Mouse (Mus musculus) MEL (cell line): ENCODE data around the gene Sub1. TPM values are rescaled to one million over a fixed set of nuclear protein-coding genes. Genes with fewer than 3 reads are reported as not detected.

Source experiments
- DNase-seq: peaks from one replicate; pipeline ENCODE4 v3.0.0; 2011; ENCODE audit warnings: low read depth, low spot score
- H3K27ac ChIP-seq: 2 replicates; pipeline ENCODE4 v1.5.1; 2012; ENCODE audit warnings: low read depth, mild to moderate bottlenecking, control low read depth, low read length, moderate library complexity; ENCODE audit not compliant: control insufficient read depth
- H3K27me3 ChIP-seq, 2 experiments: fragments of 150-350 bp in 1 of 2; sonication (generic) in 1 of 2; 2 replicates each; pipeline ENCODE4 v1.6.1; 2012; ENCODE audit warnings: low read length in 2 of 2, mild to moderate bottlenecking in 2 of 2, improper control_type of control experiment in 1 of 2, moderate library complexity in 1 of 2; ENCODE audit not compliant: insufficient read depth in 2 of 2, control insufficient read depth in 1 of 2
- H3K36me3 ChIP-seq, 2 experiments: 2 replicates each; pipeline ENCODE4 v1.6.1; 2012 to 2014; ENCODE audit warnings: low read length in 2 of 2, improper control_type of control experiment in 1 of 2, inconsistent platforms in 1 of 2, mild to moderate bottlenecking in 1 of 2; ENCODE audit not compliant: insufficient read depth in 2 of 2, control insufficient read depth in 1 of 2
- H3K4me1 ChIP-seq, 2 experiments: fragments of 150-350 bp in 1 of 2; sonication (generic) in 1 of 2; 2 replicates each; pipeline ENCODE4 v1.6.1; 2012; ENCODE audit warnings: low read length in 2 of 2, improper control_type of control experiment in 1 of 2, mild to moderate bottlenecking in 1 of 2; ENCODE audit not compliant: insufficient read depth in 2 of 2, control insufficient read depth in 1 of 2
- H3K4me3 ChIP-seq, 2 experiments: fragments of 150-350 bp in 1 of 2; sonication (generic) in 1 of 2; 2 replicates each; pipeline ENCODE4 v1.5.1; 2012; ENCODE audit warnings: low read depth in 2 of 2, low read length in 2 of 2, mild to moderate bottlenecking in 2 of 2, moderate library complexity in 2 of 2, control low read depth in 1 of 2, improper control_type of control experiment in 1 of 2; ENCODE audit not compliant: control insufficient read depth in 1 of 2, insufficient read depth in 1 of 2
- H3K79me2 ChIP-seq: 2 replicates; pipeline ENCODE4 v1.6.1; 2012; ENCODE audit warnings: mild to moderate bottlenecking, low read length, moderate library complexity; ENCODE audit not compliant: control insufficient read depth, poor library complexity, insufficient read depth
- H3K9ac ChIP-seq: 2 replicates; pipeline ENCODE4 v1.6.1; 2012; ENCODE audit warnings: low read depth, mild to moderate bottlenecking, control low read depth, low read length, moderate library complexity; ENCODE audit not compliant: control insufficient read depth, poor library complexity, severe bottlenecking
- H3K9me3 ChIP-seq: fragments of 150-350 bp; sonication (generic); replicated peaks from 2 replicates; pipeline ENCODE4 v1.6.1; 2012; ENCODE audit warnings: mild to moderate bottlenecking, low read length, improper control_type of control experiment, moderate library complexity; ENCODE audit not compliant: insufficient read depth
- BHLHE40 ChIP-seq: IDR thresholded peaks from 2 replicates; pipeline ENCODE4 v1.6.1; 2012; ENCODE audit warnings: low read depth, mild to moderate bottlenecking, inconsistent platforms, low read length, improper control_type of control experiment, borderline replicate concordance
- CTCF ChIP-seq, 3 experiments: IDR thresholded peaks in 2 of 3; conservative IDR thresholded peaks in 1 of 3; 2 replicates each; pipeline ENCODE4 v1.5.1; 2011 to 2012; ENCODE audit warnings: low read length in 3 of 3, low read depth in 2 of 3, mild to moderate bottlenecking in 2 of 3, improper control_type of control experiment in 1 of 3, inconsistent platforms in 1 of 3, mixed read lengths in 1 of 3, moderate library complexity in 1 of 3; ENCODE audit not compliant: control insufficient read depth in 1 of 3, insufficient read depth in 1 of 3, poor library complexity in 1 of 3, severe bottlenecking in 1 of 3
- ELF1 ChIP-seq: IDR thresholded peaks from 2 replicates; pipeline ENCODE4 v1.6.1; 2014; ENCODE audit warnings: low read depth, mild to moderate bottlenecking, inconsistent platforms, low read length, improper control_type of control experiment, moderate library complexity
- ETS1 ChIP-seq: IDR thresholded peaks from 2 replicates; pipeline ENCODE4 v1.6.1; 2012; ENCODE audit warnings: low read depth, mild to moderate bottlenecking, inconsistent platforms, low read length, improper control_type of control experiment, moderate library complexity
- GATA1 ChIP-seq: IDR thresholded peaks from 2 replicates; pipeline ENCODE4 v1.6.1; 2011; ENCODE audit warnings: low read depth, low read length, improper control_type of control experiment
- HCFC1 ChIP-seq: IDR thresholded peaks from 2 replicates; pipeline ENCODE4 v1.6.1; 2012; ENCODE audit warnings: low read depth, mild to moderate bottlenecking, inconsistent platforms, low read length, improper control_type of control experiment, moderate library complexity
- KAT2A ChIP-seq: conservative IDR thresholded peaks from 2 replicates; pipeline ENCODE4 v1.6.1; 2012; ENCODE audit warnings: low read depth, low read length, improper control_type of control experiment, inconsistent platforms
- MAFK ChIP-seq: IDR thresholded peaks from 2 replicates; pipeline ENCODE4 v1.6.1; 2011; ENCODE audit warnings: low read depth, mild to moderate bottlenecking, low read length, improper control_type of control experiment, borderline replicate concordance
- MAZ ChIP-seq: IDR thresholded peaks from 2 replicates; pipeline ENCODE4 v1.6.1; 2012; ENCODE audit warnings: low read depth, mild to moderate bottlenecking, inconsistent platforms, low read length, improper control_type of control experiment
- MEF2A ChIP-seq: IDR thresholded peaks from 2 replicates; pipeline ENCODE4 v1.6.1; 2014; ENCODE audit warnings: low read depth, mild to moderate bottlenecking, inconsistent platforms, low read length, improper control_type of control experiment; ENCODE audit not compliant: poor library complexity, insufficient replicate concordance, severe bottlenecking; ENCODE audit errors: extremely low read depth
- MXI1 ChIP-seq: IDR thresholded peaks from 2 replicates; pipeline ENCODE4 v1.6.1; 2011; ENCODE audit warnings: mild to moderate bottlenecking, low read depth, low read length, improper control_type of control experiment
- MYC ChIP-seq: IDR thresholded peaks from 2 replicates; pipeline ENCODE4 v1.6.1; 2011; ENCODE audit warnings: low read depth, mild to moderate bottlenecking, low read length, improper control_type of control experiment, moderate library complexity
- NELFE ChIP-seq: IDR thresholded peaks from 2 replicates; pipeline ENCODE4 v1.6.1; 2011; ENCODE audit warnings: low read depth, low read length, improper control_type of control experiment
- NRF1 ChIP-seq: IDR thresholded peaks from 2 replicates; pipeline ENCODE4 v1.6.1; 2014; ENCODE audit warnings: low read depth, mild to moderate bottlenecking, inconsistent platforms, low read length, improper control_type of control experiment, moderate library complexity; ENCODE audit not compliant: poor library complexity, insufficient read depth, severe bottlenecking
- POLR2AphosphoS2 ChIP-seq: IDR thresholded peaks from 2 replicates; pipeline ENCODE4 v1.6.1; 2011; ENCODE audit warnings: low read length, improper control_type of control experiment
- POLR2AphosphoS5 ChIP-seq: IDR thresholded peaks from 2 replicates; pipeline ENCODE4 v1.6.1; 2012; ENCODE audit warnings: low read depth, borderline replicate concordance, mild to moderate bottlenecking, inconsistent platforms, low read length, moderate library complexity, mixed read lengths
- RCOR1 ChIP-seq: IDR thresholded peaks from 2 replicates; pipeline ENCODE4 v1.6.1; 2012; ENCODE audit warnings: low read depth, mild to moderate bottlenecking, inconsistent platforms, low read length, improper control_type of control experiment
- SIN3A ChIP-seq: IDR thresholded peaks from 2 replicates; pipeline ENCODE4 v1.6.1; 2012; ENCODE audit warnings: low read length, improper control_type of control experiment, inconsistent platforms
- SMC3 ChIP-seq: IDR thresholded peaks from 2 replicates; pipeline ENCODE4 v1.6.1; 2011; ENCODE audit warnings: low read depth, low read length, improper control_type of control experiment
- TAL1 ChIP-seq: IDR thresholded peaks from 2 replicates; pipeline ENCODE4 v1.6.1; 2012; ENCODE audit warnings: mild to moderate bottlenecking, inconsistent platforms, low read length, moderate library complexity, mixed read lengths
- USF1 ChIP-seq: IDR thresholded peaks from 2 replicates; pipeline ENCODE4 v1.6.1; 2014; ENCODE audit warnings: low read depth, mild to moderate bottlenecking, inconsistent platforms, low read length, improper control_type of control experiment, moderate library complexity
- USF2 ChIP-seq, 2 experiments: IDR thresholded peaks; 2 replicates each; pipeline ENCODE4 v1.6.1; 2011 to 2012; ENCODE audit warnings: improper control_type of control experiment in 2 of 2, low read length in 2 of 2, borderline replicate concordance in 1 of 2, inconsistent platforms in 1 of 2, low read depth in 1 of 2, mild to moderate bottlenecking in 1 of 2; ENCODE audit not compliant: insufficient read depth in 1 of 2
- ZC3H11A ChIP-seq: IDR thresholded peaks from 2 replicates; pipeline ENCODE4 v1.6.1; 2012; ENCODE audit warnings: low read depth, mild to moderate bottlenecking, inconsistent platforms, low read length, improper control_type of control experiment
- ZKSCAN1 ChIP-seq: IDR thresholded peaks from 2 replicates; pipeline ENCODE4 v1.6.1; 2012; ENCODE audit warnings: low read depth, mild to moderate bottlenecking, inconsistent platforms, low read length, improper control_type of control experiment, moderate library complexity
- ZMIZ1 ChIP-seq: IDR thresholded peaks from 2 replicates; pipeline ENCODE4 v1.6.1; 2012; ENCODE audit warnings: low read depth, mild to moderate bottlenecking, inconsistent platforms, low read length, improper control_type of control experiment, moderate library complexity
- ZNF384 ChIP-seq: IDR thresholded peaks from 2 replicates; pipeline ENCODE4 v1.6.1; 2012; ENCODE audit warnings: low read depth, mild to moderate bottlenecking, inconsistent platforms, low read length, improper control_type of control experiment
- polyA plus RNA-seq, 2 experiments: library from polyadenylated mRNA; stranded (reverse) in 1 of 2; unstranded in 1 of 2; fragments of >175 nt in 1 of 2; fragments of >200 nt in 1 of 2; gene quantifications; 2 replicates each; pipeline versions ENCODE4 v1.2.1 to v1.2.4; 2012; ENCODE audit warnings: low replicate concordance in 2 of 2, low read depth in 1 of 2; ENCODE audit not compliant: insufficient read length in 2 of 2, insufficient read depth in 1 of 2, missing spikeins in 1 of 2
- total RNA-seq: library from RNA; depleted of rRNA; stranded (reverse); fragments of 300-350 nt; gene quantifications from 2 replicates; pipeline ENCODE4 v1.2.3, GENCODE M21; 2012

Sub1 gene
- total and polyA plus RNA-seq, 3 experiments = 369 to 710 TPM; not detected in 1

DNA sequence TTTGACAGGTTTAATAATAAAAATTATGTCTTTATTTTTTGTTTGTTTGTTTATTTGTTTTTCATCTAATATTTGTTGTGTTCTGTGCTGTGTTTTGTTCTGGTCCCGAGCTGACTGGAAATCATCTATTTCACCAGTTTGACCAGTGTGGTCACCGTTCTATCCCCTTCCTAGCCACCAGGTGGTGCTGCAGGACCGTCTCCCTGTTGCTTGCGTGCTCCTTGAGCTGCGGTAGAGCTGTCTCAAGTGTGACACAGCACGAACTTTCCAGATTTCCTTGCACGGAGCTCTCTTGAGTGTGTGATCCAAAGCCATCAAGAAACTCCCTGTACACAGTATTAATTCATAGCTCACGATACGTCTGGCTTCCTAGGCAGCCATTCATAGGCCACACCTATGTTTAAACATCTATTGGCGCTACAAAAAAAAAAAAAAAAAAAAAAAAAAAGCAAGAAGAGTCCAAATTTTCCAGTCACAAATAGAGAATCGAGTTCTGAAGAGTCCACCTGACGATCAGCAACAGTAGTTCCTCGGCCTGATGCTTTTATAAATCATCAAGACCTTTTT is 24.8 kb downstream of the Sub1 start:
- Histone ChIP-seq H3K36me3 (peaks cover 0 to 3% of the 10 kb centered on the region in 2 experiments; a peak in 1 of 4 replicates), H3K9ac (peak overlapping the region; percentile 41; the same call in 1 of the 2 replicates), H3K79me2 (no peaks in the 10 kb centered on the region), H3K9me3 (no peaks in the 10 kb centered on the region), H3K4me1 (peaks cover 0 to 5% of the 10 kb centered on the region in 2 experiments; a peak in 2 of 4 replicates), H3K27me3 (no peaks in the 10 kb centered on the region), H3K4me3 (no peak overlapping the region; a peak in 1 of 4 replicates), H3K27ac (no peak overlapping the region)
- TF ChIP-seq TAL1 = no peak
- TF ChIP-seq RCOR1 = no peak
- no peak for TF ChIP-seq POLR2AphosphoS2
- TF ChIP-seq MEF2A = no peak
- TF ChIP-seq MAFK = no peak
- TF ChIP-seq HCFC1 = no peak
- TF ChIP-seq ZKSCAN1 = no peak
- TF ChIP-seq ZNF384 = peak; percentile 87
- TF ChIP-seq SMC3 = peak; percentile 100
- no peak for TF ChIP-seq ELF1
- no peak; the same call in 1 of the 2 replicates for TF ChIP-seq GATA1
- TF ChIP-seq NELFE = no peak
- no peak for TF ChIP-seq USF1
- no peak for TF ChIP-seq ETS1
- no peak for TF ChIP-seq USF2 (IDR thresholded peaks at IDR 0.05; ENCODE audit: borderline replicate concordance in 1 of 2, insufficient read depth in 1 of 2, low read depth in 1 of 2, low read length in 2 of 2)
- peak; percentile 99 to 100 (median 99) for TF ChIP-seq CTCF (IDR thresholded peaks at IDR 0.05 in 2 of 3, conservative IDR thresholded peaks at IDR 0.05 in 1 of 3; ENCODE audit: control insufficient read depth in 1 of 3, insufficient read depth in 1 of 3, low read depth in 2 of 3, low read length in 3 of 3, poor library complexity in 1 of 3, severe bottlenecking in 1 of 3)
- TF ChIP-seq BHLHE40 = no peak
- no peak for TF ChIP-seq MYC
- TF ChIP-seq SIN3A = peak; percentile 54; the same call in 1 of the 2 replicates
- no peak for TF ChIP-seq POLR2AphosphoS5
- TF ChIP-seq ZMIZ1 = no peak
- no peak for TF ChIP-seq KAT2A
- TF ChIP-seq ZC3H11A = peak; percentile 99
- TF ChIP-seq MXI1 = no peak; the same call in 1 of the 2 replicates
- TF ChIP-seq NRF1 = no peak
- no peak for TF ChIP-seq MAZ
- DNase-seq = peak; percentile 90
